Mouse (Mus musculus): ENCODE results near the gene Sh3glb1.

DNA sequence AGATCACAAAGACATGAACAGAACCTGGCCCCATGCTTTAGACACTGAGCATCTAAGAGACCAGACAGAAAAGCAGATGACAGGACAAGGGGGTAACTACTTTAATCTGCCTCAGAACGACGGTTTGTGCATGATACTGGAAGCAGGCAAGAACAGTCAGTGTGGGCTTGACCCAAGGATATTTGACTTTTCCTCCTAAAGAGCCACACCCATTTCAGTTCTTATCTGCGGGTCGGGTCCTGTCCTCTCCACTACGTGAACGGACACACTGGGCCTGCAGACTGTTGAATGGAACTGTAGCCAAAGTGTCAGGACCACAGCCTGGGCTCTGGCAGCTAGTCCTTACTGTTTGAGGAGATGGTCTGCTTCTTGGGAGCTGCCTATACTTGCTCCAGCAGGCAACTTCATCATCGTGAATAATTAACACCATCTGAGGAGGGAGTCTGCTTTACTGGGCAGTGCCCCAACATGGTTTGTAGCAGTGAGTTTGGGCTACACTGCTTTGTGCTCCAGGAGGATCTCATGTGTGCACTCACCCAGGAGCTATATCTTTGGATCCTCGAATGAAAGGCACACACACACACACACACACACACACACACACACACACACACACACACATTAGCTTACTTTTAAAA lies 57.8 kb downstream of the Sh3glb1 start:
- no peak for TF ChIP-seq POLR2A (IDR thresholded peaks at IDR 0.05; ENCODE audit: borderline replicate concordance, extremely low read depth, insufficient read depth, insufficient read length, poor library complexity, severe bottlenecking)
- TF ChIP-seq CTCF (IDR thresholded peaks at IDR 0.05; ENCODE audit: borderline replicate concordance, extremely low read depth, insufficient read depth, insufficient read length): no peak

Data from brain, embryonic 14.5 days (tissue).